Mouse (Mus musculus) c-Kit-positive CD71-positive TER-119-positive erythroid progenitor cells, embryonic 14.5 days (primary cell): Measurements from ENCODE around the gene Haus4.

Experiments used
- DNase-seq: peaks from one replicate; pipeline ENCODE4 v3.0.0-alpha.2; 2013; ENCODE audit warnings: low spot score

The Haus4 gene

DNA sequence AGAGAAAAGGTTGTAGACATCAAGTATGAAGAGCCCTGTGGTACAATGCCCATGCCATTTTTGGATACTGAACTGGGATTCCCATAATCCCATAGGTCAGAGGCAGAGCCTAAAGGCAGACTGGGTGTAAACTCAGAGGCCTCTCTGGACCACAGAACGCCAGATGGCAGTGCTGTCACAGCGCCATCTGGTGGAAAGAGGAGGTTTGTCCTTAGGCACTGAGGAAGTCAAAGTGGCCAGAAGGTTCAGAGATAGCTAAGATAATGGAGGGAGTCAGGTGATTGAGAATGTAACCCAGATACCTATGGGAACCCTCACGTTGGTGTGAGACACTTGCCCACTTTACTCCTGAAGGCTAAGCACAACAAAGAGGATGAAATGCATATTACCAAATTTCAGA, 60.2 kb downstream of the Haus4 start:
- peak; percentile 69 for DNase-seq

DNA sequence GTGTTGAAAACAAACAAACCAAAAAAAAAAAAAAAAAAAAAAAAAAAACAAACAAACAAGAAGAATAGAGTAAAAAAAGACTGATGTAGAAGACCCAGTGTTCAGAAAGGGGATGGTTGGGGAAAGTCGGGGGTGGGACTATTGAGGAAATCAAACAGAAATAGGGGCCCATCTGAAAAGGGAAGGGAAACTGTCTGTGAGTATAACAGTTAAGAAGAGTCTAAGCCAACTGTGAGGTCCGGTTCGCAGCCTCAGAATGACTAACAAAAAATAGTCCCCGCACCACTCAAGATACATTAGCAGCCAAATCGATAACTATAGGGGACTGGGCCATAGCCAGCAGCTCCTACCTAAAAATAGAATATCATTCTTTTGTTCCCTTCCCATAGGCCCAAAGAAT, 61.2 kb downstream of the Haus4 start:
- no peak for DNase-seq

DNA sequence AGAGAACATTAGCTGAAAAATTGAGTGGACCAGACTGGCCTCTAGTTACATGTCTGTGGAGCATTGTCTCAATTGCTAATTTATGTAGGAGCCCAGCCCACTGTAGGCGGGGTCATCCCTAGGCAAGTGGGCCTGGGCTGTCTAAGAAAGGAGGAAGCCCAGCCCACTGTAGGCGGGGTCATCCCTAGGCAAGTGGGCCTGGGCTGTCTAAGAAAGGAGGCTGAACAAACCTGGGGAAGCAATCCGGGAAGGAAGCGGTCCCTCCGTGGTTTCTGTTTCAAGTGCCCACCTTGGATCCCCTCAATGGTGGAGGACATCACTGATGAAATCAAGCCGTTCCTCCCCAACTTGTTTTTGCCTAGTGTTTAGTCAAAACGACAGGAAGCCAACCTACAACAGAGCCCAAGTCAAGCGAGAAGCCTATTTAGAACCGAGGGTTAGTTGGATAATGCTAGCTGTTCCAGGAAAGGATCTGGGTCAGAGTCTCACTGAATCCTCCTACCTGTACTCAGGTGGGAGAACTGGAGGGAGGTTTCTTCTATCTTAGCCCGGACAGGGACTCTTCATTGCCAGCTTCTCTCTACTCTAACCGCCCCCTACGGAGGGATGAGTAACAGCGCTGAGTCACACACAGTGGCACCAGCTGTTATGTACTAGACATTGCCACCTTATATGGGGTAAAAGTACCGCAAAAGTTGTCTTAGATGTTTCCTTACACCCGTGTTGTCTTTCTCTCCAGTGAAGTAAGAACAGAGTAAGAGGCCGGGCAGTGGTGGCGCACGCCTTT, 61.9 kb downstream of the Haus4 start:
- no peak for DNase-seq
